27 mouse cellular contexts compared by ENCODE assay signal in the genomic region with DNA sequence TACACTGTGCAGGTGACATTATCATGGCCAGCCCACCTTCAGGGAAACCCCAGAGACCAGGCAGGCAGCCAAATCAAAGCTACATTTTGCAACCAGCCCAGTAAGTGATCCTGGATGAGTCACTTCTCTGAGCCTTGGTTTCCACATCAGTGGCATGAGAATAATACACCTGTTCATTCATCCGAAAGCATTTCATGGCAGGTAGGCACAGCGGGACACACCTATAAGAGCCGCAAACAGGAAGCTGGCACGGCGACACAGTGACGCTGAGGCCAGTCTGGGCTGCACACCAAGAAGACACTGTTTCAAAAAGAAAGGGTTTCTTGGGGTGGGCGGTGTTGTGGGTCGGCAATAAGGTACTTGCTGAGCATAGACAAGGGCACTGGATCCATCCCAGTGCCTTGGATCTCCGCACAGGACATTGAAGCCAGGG. TPM values are rescaled to one million over a fixed set of nuclear protein-coding genes. Genes with fewer than 3 reads are reported as not detected.
DNase-seq lines count a peak whose midpoint lies in the region; TF ChIP-seq lines count a peak whose summit lies in the region.
"Had no signal": no experiment of that assay in that cellular context is flagged by ENCODE, and none has a peak within 500 bp of the region (broad histone marks: within the 10 kb centered on the region; RNA-seq: fewer than 3 reads in every experiment).

No protein-coding gene starts in this region.

- no peak for TF ChIP-seq CTCF in bone marrow, adult 2 months (IDR thresholded peaks at IDR 0.05; ENCODE audit: control insufficient read depth, insufficient read depth, low read length)
- TF ChIP-seq CTCF in cerebellum, adult 2 months (IDR thresholded peaks at IDR 0.05; ENCODE audit: borderline replicate concordance, insufficient read depth, low read depth, low read length), result no peak
- no peak for TF ChIP-seq CTCF in gastrocnemius, adult 2 months (IDR thresholded peaks at IDR 0.05)

- intact Hi-C loops in gastrocnemius, adult 2 months (cut with DNase I), result no loop called here

- H3K27ac ChIP-seq in bone marrow, adult 2 months (ENCODE audit: control insufficient read depth, insufficient read depth, low read depth, low read length, poor library complexity), result peak overlapping the region; percentile 23; the same call in 1 of the 2 replicates
- peak overlapping the region; percentile 9; the same call in 1 of the 2 replicates for H3K27ac ChIP-seq in cerebellum, adult 2 months (ENCODE audit: insufficient read depth, low read length)
- no peak overlapping the region for H3K27ac ChIP-seq in gastrocnemius, adult 2 months
- H3K27ac ChIP-seq: embryonic facial prominence, embryonic 13.5 days; heart, embryonic 13.5 days; kidney, embryonic 15.5 days; macrophage; midbrain, embryonic 10.5 days had no signal

- no peak for TF ChIP-seq POLR2A in bone marrow, adult 2 months (IDR thresholded peaks at IDR 0.05; ENCODE audit: borderline replicate concordance, control insufficient read depth, low read depth, low read length)
- no peak for TF ChIP-seq POLR2A in cerebellum, adult 2 months (IDR thresholded peaks at IDR 0.05; ENCODE audit: borderline replicate concordance, insufficient read depth, low read length)

- H3K4me3 ChIP-seq in bone marrow, adult 2 months (replicated peaks; ENCODE audit: control insufficient read depth, low read depth, low read length), result no peak overlapping the region
- no peak overlapping the region for H3K4me3 ChIP-seq in cerebellum, adult 2 months (replicated peaks; ENCODE audit: insufficient read depth, low read depth, low read length)
- H3K4me3 ChIP-seq in gastrocnemius, adult 2 months, result no peak overlapping the region
- H3K4me3 ChIP-seq: embryonic facial prominence, embryonic 13.5 days; heart, embryonic 13.5 days; kidney, embryonic 15.5 days; midbrain, embryonic 10.5 days had no signal

- peak; percentile 8 for DNase-seq in kidney, postnatal 10 days
- DNase-seq in kidney, postnatal 36 days, result no peak
- DNase-seq in cerebellum, adult 2 months, result peak; percentile 80 to 89
- peak; percentile 58 to 74 for DNase-seq in cerebellum, postnatal 36 days
- DNase-seq in gastrocnemius, adult 2 months, result no peak
- DNase-seq in B cell, adult 2 months, result no peak
- DNase-seq: adrenal gland, postnatal 10 days; forebrain, postnatal 0 days; heart, postnatal 4 days; left cerebral cortex, postnatal 4 days; lung, adult 2 months; thymus, postnatal 14 days had no signal

- WGBS in bone marrow, adult 2 months, result 88% methylated on average over 9 of the region's 9 CpGs
- WGBS in cerebellum, adult 2 months, result 17% methylated on average over 9 of the region's 9 CpGs

- no peaks in the 10 kb centered on the region for H3K27me3 ChIP-seq in cerebellum, adult 2 months (ENCODE audit: control insufficient read depth, insufficient read depth, low read length)
- H3K27me3 ChIP-seq: embryonic facial prominence, embryonic 13.5 days; heart, embryonic 13.5 days; kidney, embryonic 15.5 days had no signal

- no peaks in the 10 kb centered on the region for H3K4me1 ChIP-seq in bone marrow, adult 2 months (ENCODE audit: control insufficient read depth, insufficient read depth, low read length)
- peaks cover 29% of the 10 kb centered on the region for H3K4me1 ChIP-seq in cerebellum, adult 2 months (ENCODE audit: control insufficient read depth, insufficient read depth, low read length)
- H3K4me1 ChIP-seq: embryonic facial prominence, embryonic 13.5 days had no signal

RNA-seq across cellular contexts. Expression of a gene that starts 6.6 kb away (rescaled TPM):
- polyA plus RNA-seq in bone marrow, adult 2 months (2011; ENCODE audit: insufficient read depth, insufficient read length, low replicate concordance, missing spikeins), result 23.1 and 51.8 TPM in 2 replicates
- 249 and 289 TPM in 2 replicates for polyA plus RNA-seq in cerebellum, adult 2 months (2012; rRNA removed)
- total RNA-seq in gastrocnemius, adult 2 months (2021), result 10 to 100 TPM; 16.2 to 17.2 TPM

RNA-seq across cellular contexts. Expression of a gene that starts 17.6 kb away (rescaled TPM):
- 0.80 TPM in 1 of 2 replicates, not detected in the other for polyA plus RNA-seq in bone marrow, adult 2 months (2011; ENCODE audit: insufficient read depth, insufficient read length, low replicate concordance, missing spikeins)
- polyA plus RNA-seq in cerebellum, adult 2 months (2012; rRNA removed), result 258 and 264 TPM in 2 replicates
- 1 to 10 TPM; 1.6 to 2.1 TPM for total RNA-seq in gastrocnemius, adult 2 months (2021)
- total RNA-seq: granulocyte monocyte progenitor cell, adult 5-6 weeks; monocyte, adult 5-6 weeks had no signal

RNA-seq across cellular contexts. Expression of a gene that starts 26.2 kb away (rescaled TPM):
- 3.0 TPM in 1 of 2 replicates, not detected in the other for polyA plus RNA-seq in bone marrow, adult 2 months (2011; ENCODE audit: insufficient read depth, insufficient read length, low replicate concordance, missing spikeins)
- polyA plus RNA-seq in cerebellum, adult 2 months (2012; rRNA removed), result not detected in 2 replicates
- total RNA-seq in gastrocnemius, adult 2 months (2021), result not detected
- total RNA-seq: adrenal gland, postnatal 10 days; forebrain, postnatal 0 days; gastrocnemius, adult 18-20 months; granulocyte monocyte progenitor cell, adult 5-6 weeks; heart, postnatal 4 days; left cerebral cortex, postnatal 4 days; liver, adult 2 months; monocyte, adult 5-6 weeks had no signal
- polyA plus RNA-seq: cortical plate, adult 2 months; embryonic facial prominence, embryonic 13.5 days; forebrain, postnatal 0 days; heart, embryonic 13.5 days; hindbrain, embryonic 16.5 days; intestine, postnatal 0 days; kidney, embryonic 15.5 days; liver, adult 2 months; lung, adult 2 months; macrophage; midbrain, embryonic 10.5 days; neural tube, embryonic 11.5 days; small intestine, adult 2 months had no signal

RNA-seq across cellular contexts. Expression of a gene that starts 28.1 kb away (rescaled TPM):
- 12.4 and 12.5 TPM in 2 replicates for polyA plus RNA-seq in bone marrow, adult 2 months (2011; ENCODE audit: insufficient read depth, insufficient read length, low replicate concordance, missing spikeins)
- polyA plus RNA-seq in cerebellum, adult 2 months (2012; rRNA removed), result 50.4 and 51.2 TPM in 2 replicates
- 1 to 10 TPM; 6.4 to 7.6 TPM for total RNA-seq in gastrocnemius, adult 2 months (2021)

RNA-seq across cellular contexts. Expression of a gene that starts 33.5 kb away (rescaled TPM):
- 60.8 and 96.2 TPM in 2 replicates for polyA plus RNA-seq in bone marrow, adult 2 months (2011; ENCODE audit: insufficient read depth, insufficient read length, low replicate concordance, missing spikeins)
- polyA plus RNA-seq in cerebellum, adult 2 months (2012; rRNA removed), result 35.9 and 37.9 TPM in 2 replicates
- total RNA-seq in gastrocnemius, adult 2 months (2021), result 10 to 100 TPM; 23.9 to 25.4 TPM

Comparison
In these comparisons a context has a peak if more than half of its experiments do, and no peak if none do; other contexts are left out.
1. DNase-seq: peak in kidney, postnatal 10 days (single experiment), cerebellum, adult 2 months (2 of 2) and cerebellum, postnatal 36 days (2 of 2); none in kidney, postnatal 36 days (0 of 2), gastrocnemius, adult 2 months (single experiment) and B cell, adult 2 months (0 of 2).
2. RNA of a gene that starts 17.6 kb away (polyA plus RNA-seq): 258 to 264 TPM in cerebellum, adult 2 months; 0.80 TPM in bone marrow, adult 2 months; every median in the first group is over 100 times any median in the second.